Mouse (Mus musculus) kidney, postnatal 10 days (tissue): ENCODE data around the gene Atp5b.
"Not testable (repeated sequence)": the region's sequence is repeated elsewhere in the genome, so short reads cannot be mapped to it uniquely, and the experiment has no call there.

Experiments used
- DNase-seq: peaks from one replicate; pipeline ENCODE4 v3.0.0; 2021; ENCODE audit warnings: mixed read lengths

Atp5b gene

GRCm38 (mm10) chr10:128070432-128070831 is 12.6 kb upstream of the Atp5b start:
- not testable (repeated sequence) for DNase-seq

- DNase-seq = not testable (repeated sequence)
These were observed 4.8 kb upstream of the Atp5b start for GRCm38 (mm10) chr10:128078269-128078668.

GRCm38 (mm10) chr10:128080496-128080895 is 2.6 kb upstream of the Atp5b start:
- peak; percentile 38 for DNase-seq

GRCm38 (mm10) chr10:128081807-128082476 is 1.1 kb upstream of the Atp5b start:
- DNase-seq = no peak

GRCm38 (mm10) chr10:128082477-128082808 is 630 bp upstream of the Atp5b start:
- DNase-seq = no peak

- peak; percentile 40 for DNase-seq
These were observed 615 bp downstream of the Atp5b start for GRCm38 (mm10) chr10:128083688-128084087.

- DNase-seq = no peak
These were observed 1.1 kb downstream of the Atp5b start for GRCm38 (mm10) chr10:128084160-128084559.

GRCm38 (mm10) chr10:128086391-128086790 is 3.3 kb downstream of the Atp5b start:
- DNase-seq = peak; percentile 50

GRCm38 (mm10) chr10:128087216-128087615 is 4.1 kb downstream of the Atp5b start:
- DNase-seq = not testable (repeated sequence)

GRCm38 (mm10) chr10:128088181-128088580 is 5.1 kb downstream of the Atp5b start:
- DNase-seq = no peak

GRCm38 (mm10) chr10:128089842-128090241 is 6.8 kb downstream of the Atp5b start:
- DNase-seq = no peak

- DNase-seq = peak; percentile 92
These were observed 7.8 kb downstream of the Atp5b start for GRCm38 (mm10) chr10:128090651-128091563.

- DNase-seq = peak; percentile 77
These were observed 8.8 kb downstream of the Atp5b start, which contains the start of gene Baz2a for GRCm38 (mm10) chr10:128091564-128092505. TSS of gene Baz2a (plus strand) at chr10:128091577.

- peak; percentile 92 for DNase-seq
These were observed 9.7 kb downstream of the Atp5b start for GRCm38 (mm10) chr10:128092506-128093495.

- peak; percentile 56 for DNase-seq
These were observed 10.6 kb downstream of the Atp5b start for GRCm38 (mm10) chr10:128093496-128094294.

GRCm38 (mm10) chr10:128094340-128094968 is 11.4 kb downstream of the Atp5b start:
- peak; percentile 94 for DNase-seq

GRCm38 (mm10) chr10:128095003-128095636 is 12.0 kb downstream of the Atp5b start:
- no peak for DNase-seq

- no peak for DNase-seq
These were observed 13.2 kb downstream of the Atp5b start for GRCm38 (mm10) chr10:128096313-128096692.
